Mouse (Mus musculus) brain, embryonic 18.5 days (tissue): ENCODE data around the gene Btnl9.
"Not testable (repeated sequence)": the region's sequence is repeated elsewhere in the genome, so short reads cannot be mapped to it uniquely, and the experiment has no call there.

ENCODE experiments used
- DNase-seq: peaks from one replicate; pipeline ENCODE4 v3.0.0-alpha.2; 2012; ENCODE audit warnings: low read depth, low spot score

The Btnl9 gene

GRCm38 (mm10) chr11:49176047-49176779 lies 10.7 kb downstream of the Btnl9 start:
- DNase-seq = not testable (repeated sequence)

GRCm38 (mm10) chr11:49175345-49175744 lies 11.6 kb downstream of the Btnl9 start:
- no peak for DNase-seq

GRCm38 (mm10) chr11:49170576-49170975 lies 16.4 kb downstream of the Btnl9 start:
- DNase-seq = no peak

- no peak for DNase-seq
Observed at GRCm38 (mm10) chr11:49168839-49169611, 17.9 kb downstream of the Btnl9 start.

GRCm38 (mm10) chr11:49156821-49157814 lies 29.8 kb downstream of the Btnl9 start:
- no peak for DNase-seq

GRCm38 (mm10) chr11:49154077-49154476 lies 32.9 kb downstream of the Btnl9 start, which contains the start of gene Olfr1394:
TSS of gene Olfr1394 (plus strand) at chr11:49154377.
- no peak for DNase-seq

GRCm38 (mm10) chr11:49141974-49142373 lies 45.0 kb downstream of the Btnl9 start, which contains the start of gene Olfr1395:
TSS of gene Olfr1395 (plus strand) at chr11:49142274.
- no peak for DNase-seq

GRCm38 (mm10) chr11:49124169-49124568 lies 62.8 kb downstream of the Btnl9 start:
- DNase-seq = no peak

GRCm38 (mm10) chr11:49119635-49120034 lies 67.3 kb downstream of the Btnl9 start:
- no peak for DNase-seq
